Mouse (Mus musculus) stomach, embryonic 16.5 days (tissue): ENCODE measurements around the gene Ak2. TPM values are rescaled to one million over a fixed set of nuclear protein-coding genes. Genes with fewer than 3 reads are reported as not detected.

Experiments used
- ATAC-seq: fragments of 200-750 bp; cut with Nextera tagmentation; 2 replicates; pipeline ENCODE4 v1.8.0; 2017; ENCODE audit warnings: moderate number of reproducible peaks, moderate TSS enrichment; ENCODE audit not compliant: insufficient read depth, low FRiP score
- H3K27ac ChIP-seq: fragments of 300-500 bp; sonication (generic); 2 replicates; pipeline ENCODE4 v1.5.1; 2014; ENCODE audit warnings: low read length
- H3K27me3 ChIP-seq: fragments of 300-500 bp; sonication (generic); 2 replicates; pipeline ENCODE4 v1.6.1; 2014; ENCODE audit warnings: low read length, control low read depth, mixed read lengths; ENCODE audit not compliant: control insufficient read depth, insufficient read depth
- H3K36me3 ChIP-seq: fragments of 300-500 bp; sonication (generic); 2 replicates; pipeline ENCODE4 v1.6.1; 2014; ENCODE audit warnings: low read length; ENCODE audit not compliant: control insufficient read depth, insufficient read depth
- H3K4me1 ChIP-seq: fragments of 300-500 bp; sonication (generic); 2 replicates; pipeline ENCODE4 v1.6.1; 2014; ENCODE audit warnings: low read length, control low read depth, mixed read lengths; ENCODE audit not compliant: control insufficient read depth, insufficient read depth
- H3K4me2 ChIP-seq: fragments of 300-500 bp; sonication (generic); 2 replicates; pipeline ENCODE4 v1.6.1; 2014; ENCODE audit warnings: low read depth, low read length, mixed read lengths
- H3K4me3 ChIP-seq: fragments of 300-500 bp; sonication (generic); replicated peaks from 2 replicates; pipeline ENCODE4 v1.5.1; 2014; ENCODE audit warnings: mild to moderate bottlenecking, low read length
- H3K9ac ChIP-seq: fragments of 300-500 bp; sonication (generic); 2 replicates; pipeline ENCODE4 v1.6.1; 2014; ENCODE audit warnings: low read length
- H3K9me3 ChIP-seq: fragments of 300-500 bp; sonication (generic); replicated peaks from 2 replicates; pipeline ENCODE4 v1.6.1; 2016; ENCODE audit warnings: low read length, control low read depth; ENCODE audit not compliant: control insufficient read depth
- WGBS: fragments of 180-500 bp; shearing (Covaris S2); extraction: QIAGEN DNeasy Blood & Tissue Kit; methylation state at CpG from one replicate; pipeline ENCODE4 v1.1.7; 2014; 5-methylcytosine and 5-hydroxymethylcytosine counted together
- polyA plus RNA-seq: library from polyadenylated mRNA; unstranded; fragments of >200 nt; fragmentation: Nextera tagmentation; extraction: Ambion mirVana; gene quantifications from 2 replicates; pipeline ENCODE4 v1.2.1, GENCODE M21; 2015

Gene Ak2
- polyA plus RNA-seq, 1 experiment from 2014 or later, result 207 TPM

- ATAC-seq, result no peak
- Histone ChIP-seq H3K36me3 (peaks cover 15% of the 10 kb centered on the region; the same call in 1 of the 2 replicates), H3K9ac (no peak overlapping the region), H3K4me1 (no peaks in the 10 kb centered on the region), H3K27ac (peak overlapping the region; percentile 40), H3K4me3 (no peak overlapping the region), H3K4me2 (no peak overlapping the region), H3K27me3 (no peaks in the 10 kb centered on the region), H3K9me3 (no peaks in the 10 kb centered on the region)
- 53% methylated on average over 15 of the region's 15 CpGs for WGBS
Observed at GRCm38 (mm10) chr4:129011604-129012121, 19.9 kb downstream of the Ak2 start.

- ATAC-seq, result no peak
- H3K9ac ChIP-seq, result no peak overlapping the region
- no peaks in the 10 kb centered on the region for H3K4me1 ChIP-seq
- H3K36me3 ChIP-seq, result peaks cover 9% of the 10 kb centered on the region; the same call in 1 of the 2 replicates
- no peaks in the 10 kb centered on the region for H3K9me3 ChIP-seq
- no peak overlapping the region for H3K4me3 ChIP-seq
- no peak overlapping the region for H3K4me2 ChIP-seq
- WGBS, result 39% methylated on average over 10 of the region's 10 CpGs
- no peaks in the 10 kb centered on the region for H3K27me3 ChIP-seq
- H3K27ac ChIP-seq, result no peak overlapping the region
Observed at GRCm38 (mm10) chr4:129013151-129013864, 21.6 kb downstream of the Ak2 start.

- peaks cover 6% of the 10 kb centered on the region for H3K4me1 ChIP-seq
- H3K9ac ChIP-seq, result no peak overlapping the region
- no peak overlapping the region for H3K4me3 ChIP-seq
- ATAC-seq, result no peak
- no peaks in the 10 kb centered on the region for H3K27me3 ChIP-seq
- H3K4me2 ChIP-seq, result no peak overlapping the region
- H3K36me3 ChIP-seq, result no peaks in the 10 kb centered on the region
- H3K27ac ChIP-seq, result no peak overlapping the region
- 31% methylated on average over 4 of the region's 4 CpGs for WGBS
- no peaks in the 10 kb centered on the region for H3K9me3 ChIP-seq
Observed at GRCm38 (mm10) chr4:129016329-129016728, 24.6 kb downstream of the Ak2 start.

GRCm38 (mm10) chr4:129017150-129017549 is 25.4 kb downstream of the Ak2 start:
- Histone ChIP-seq H3K27ac (no peak overlapping the region), H3K4me3 (no peak overlapping the region), H3K9me3 (no peaks in the 10 kb centered on the region), H3K4me1 (peaks cover 6% of the 10 kb centered on the region), H3K9ac (no peak overlapping the region), H3K27me3 (no peaks in the 10 kb centered on the region), H3K4me2 (no peak overlapping the region), H3K36me3 (no peaks in the 10 kb centered on the region)
- 87% methylated on average over 10 of the region's 10 CpGs for WGBS
- ATAC-seq, result no peak

- no peak for ATAC-seq
- 79% methylated on average over 9 of the region's 9 CpGs for WGBS
- H3K27me3 ChIP-seq, result no peaks in the 10 kb centered on the region
- H3K4me3 ChIP-seq, result no peak overlapping the region
- H3K27ac ChIP-seq, result no peak overlapping the region
- no peak overlapping the region for H3K9ac ChIP-seq
- no peaks in the 10 kb centered on the region for H3K9me3 ChIP-seq
- no peaks in the 10 kb centered on the region for H3K36me3 ChIP-seq
- H3K4me1 ChIP-seq, result peaks cover 6% of the 10 kb centered on the region
- no peak overlapping the region for H3K4me2 ChIP-seq
Observed at GRCm38 (mm10) chr4:129018788-129019435, 27.2 kb downstream of the Ak2 start.

GRCm38 (mm10) chr4:129019788-129020187 is 28.0 kb downstream of the Ak2 start:
- H3K27me3 ChIP-seq, result no peaks in the 10 kb centered on the region
- H3K36me3 ChIP-seq, result no peaks in the 10 kb centered on the region
- no peak for ATAC-seq
- WGBS, result 64% methylated on average over 9 of the region's 9 CpGs
- H3K4me1 ChIP-seq, result peaks cover 10% of the 10 kb centered on the region
- H3K9ac ChIP-seq, result no peak overlapping the region
- H3K9me3 ChIP-seq, result no peaks in the 10 kb centered on the region
- no peak overlapping the region for H3K27ac ChIP-seq
- no peak overlapping the region for H3K4me3 ChIP-seq
- H3K4me2 ChIP-seq, result no peak overlapping the region

- WGBS, result 43% methylated on average over 6 of the region's 6 CpGs
- peaks cover 15% of the 10 kb centered on the region for H3K4me1 ChIP-seq
- H3K4me2 ChIP-seq, result no peak overlapping the region
- H3K9ac ChIP-seq, result no peak overlapping the region
- ATAC-seq, result peak; percentile 68; the same call in 1 of the 2 replicates
- no peaks in the 10 kb centered on the region for H3K9me3 ChIP-seq
- no peaks in the 10 kb centered on the region for H3K27me3 ChIP-seq
- H3K4me3 ChIP-seq, result no peak overlapping the region
- H3K27ac ChIP-seq, result no peak overlapping the region
- no peaks in the 10 kb centered on the region for H3K36me3 ChIP-seq
Observed at GRCm38 (mm10) chr4:129020454-129020853, 28.7 kb downstream of the Ak2 start.

GRCm38 (mm10) chr4:129021426-129021825 is 29.7 kb downstream of the Ak2 start:
- no peak overlapping the region for H3K4me3 ChIP-seq
- H3K4me1 ChIP-seq, result peaks cover 15% of the 10 kb centered on the region
- no peaks in the 10 kb centered on the region for H3K27me3 ChIP-seq
- 91% methylated on average over 3 of the region's 3 CpGs for WGBS
- no peak overlapping the region for H3K9ac ChIP-seq
- H3K27ac ChIP-seq, result no peak overlapping the region
- no peaks in the 10 kb centered on the region for H3K9me3 ChIP-seq
- no peak for ATAC-seq
- H3K4me2 ChIP-seq, result no peak overlapping the region
- no peaks in the 10 kb centered on the region for H3K36me3 ChIP-seq

- no peaks in the 10 kb centered on the region for H3K9me3 ChIP-seq
- H3K27ac ChIP-seq, result no peak overlapping the region
- peaks cover 15% of the 10 kb centered on the region for H3K4me1 ChIP-seq
- ATAC-seq, result no peak
- 76% methylated on average over 4 of the region's 4 CpGs for whole genome bisulfite sequencing
- H3K9ac ChIP-seq, result no peak overlapping the region
- H3K4me3 ChIP-seq, result no peak overlapping the region
- H3K36me3 ChIP-seq, result no peaks in the 10 kb centered on the region
- no peak overlapping the region for H3K4me2 ChIP-seq
- no peaks in the 10 kb centered on the region for H3K27me3 ChIP-seq
Observed at GRCm38 (mm10) chr4:129021886-129022285, 30.1 kb downstream of the Ak2 start.
